Mouse (Mus musculus) natural killer cell, adult 2 months (primary cell): ENCODE measurements around the gene Cyp4f16.
"Not testable (repeated sequence)": the region's sequence is repeated elsewhere in the genome, so short reads cannot be mapped to it uniquely, and the experiment has no call there.

Source experiments
- DNase-seq, 2 experiments: peaks; one replicate each; pipeline ENCODE4 v3.0.0; 2022; ENCODE audit warnings: low spot score in 2 of 2

The Cyp4f16 gene

GRCm38 (mm10) chr17:32536051-32536866 is at the start of gene Cyp4f16:
Cyp4f16 (plus strand) TSS chr17:32536558.
- DNase-seq: peak; percentile 58 to 70

GRCm38 (mm10) chr17:32492349-32492980 is 43.9 kb upstream of the Cyp4f16 start:
- DNase-seq: no peak

GRCm38 (mm10) chr17:32494601-32495000 is 41.8 kb upstream of the Cyp4f16 start:
- peak; percentile 47 to 57 for DNase-seq

- not testable (repeated sequence) for DNase-seq
Observed at GRCm38 (mm10) chr17:32500511-32500910, 35.8 kb upstream of the Cyp4f16 start.

- no peak for DNase-seq
Observed at GRCm38 (mm10) chr17:32501051-32501450, 35.3 kb upstream of the Cyp4f16 start.

GRCm38 (mm10) chr17:32503111-32503510 is 33.2 kb upstream of the Cyp4f16 start:
- DNase-seq: no peak

- DNase-seq: no peak
Observed at GRCm38 (mm10) chr17:32505851-32506728, 30.3 kb upstream of the Cyp4f16 start, which contains the start of gene Cyp4f17. Cyp4f17 (plus strand) TSS chr17:32506050.

GRCm38 (mm10) chr17:32506729-32507245 is 29.6 kb upstream of the Cyp4f16 start:
- no peak for DNase-seq

- DNase-seq: no peak
Observed at GRCm38 (mm10) chr17:32516126-32516525, 20.2 kb upstream of the Cyp4f16 start.

- DNase-seq: no peak
Observed at GRCm38 (mm10) chr17:32521981-32522380, 14.4 kb upstream of the Cyp4f16 start.

- DNase-seq: no peak
Observed at GRCm38 (mm10) chr17:32522386-32522785, 14.0 kb upstream of the Cyp4f16 start.

- no peak for DNase-seq
Observed at GRCm38 (mm10) chr17:32522816-32523215, 13.5 kb upstream of the Cyp4f16 start.

- DNase-seq: peak; percentile 31
Observed at GRCm38 (mm10) chr17:32523895-32524294, 12.5 kb upstream of the Cyp4f16 start.

GRCm38 (mm10) chr17:32526341-32526740 is 10.0 kb upstream of the Cyp4f16 start:
- DNase-seq: not testable (repeated sequence)

GRCm38 (mm10) chr17:32527748-32528147 is 8.6 kb upstream of the Cyp4f16 start:
- no peak for DNase-seq

GRCm38 (mm10) chr17:32528408-32529337 is 7.7 kb upstream of the Cyp4f16 start:
- DNase-seq: peak; percentile 87 to 91

- DNase-seq: not testable (repeated sequence)
Observed at GRCm38 (mm10) chr17:32532356-32532755, 4.0 kb upstream of the Cyp4f16 start.

- no peak for DNase-seq
Observed at GRCm38 (mm10) chr17:32534068-32534467, 2.3 kb upstream of the Cyp4f16 start.

GRCm38 (mm10) chr17:32536867-32537250 is 501 bp downstream of the Cyp4f16 start:
- no peak for DNase-seq

GRCm38 (mm10) chr17:32544792-32545191 is 8.4 kb downstream of the Cyp4f16 start:
- DNase-seq: not testable (repeated sequence)

GRCm38 (mm10) chr17:32550377-32550776 is 14.0 kb downstream of the Cyp4f16 start:
- not testable (repeated sequence) for DNase-seq
